Mouse (Mus musculus) neutrophil, adult 5-6 weeks (primary cell): ENCODE measurements around the gene Hist1h2an. TPM values are rescaled to one million over a fixed set of nuclear protein-coding genes. Genes with fewer than 3 reads are reported as not detected.
"Not testable (repeated sequence)": the region's sequence is repeated elsewhere in the genome, so short reads cannot be mapped to it uniquely, and the experiment has no call there.

ENCODE experiments used
- ATAC-seq: fragments of 151-379, 151-347 bp; 2 replicates; pipeline ENCODE4 v1.8.0; 2017; ENCODE audit warnings: mild to moderate bottlenecking, moderate TSS enrichment; ENCODE audit not compliant: insufficient number of reproducible peaks, poor library complexity, low FRiP score, severe bottlenecking; ENCODE audit errors: extremely low read depth
- total RNA-seq: library from RNA; stranded (forward); fragments of 200-1000 nt; gene quantifications from 2 replicates; pipeline ENCODE4 v1.2.3, GENCODE M21; 2017

The Hist1h2an gene
- total RNA-seq, result 46.4 and 80.8 TPM in 2 replicates

GRCm38 (mm10) chr13:21786899-21787629, at the start of gene Hist1h2an, which contains the start of gene Hist1h2bp:
TSS of gene Hist1h2an (minus strand) at chr13:21787218.
TSS of gene Hist1h2bp (plus strand) at chr13:21787461.
- peak; percentile 95 for ATAC-seq

DNA sequence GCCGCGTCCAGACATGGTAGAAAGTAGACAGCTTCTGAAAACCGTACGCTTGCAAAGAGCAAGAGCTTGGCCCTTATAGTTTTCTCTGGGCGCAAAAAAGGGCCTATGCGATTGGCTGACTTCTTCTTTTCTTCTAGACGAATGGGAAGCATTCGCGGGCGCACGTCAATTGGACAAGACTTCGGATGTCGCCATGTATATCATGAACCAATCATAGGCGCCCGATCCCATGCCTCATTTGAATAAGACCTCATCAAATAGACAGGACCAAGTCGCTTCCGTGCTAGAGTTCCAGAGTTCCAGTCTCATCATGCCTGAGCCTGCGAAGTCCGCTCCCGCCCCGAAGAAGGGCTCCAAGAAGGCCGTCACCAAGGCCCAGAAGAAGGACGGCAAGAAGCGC, 46.4 kb upstream of the Hist1h2an start, which contains the start of the genes Hist1h2ap and Hist1h2br:
Hist1h2ap (minus strand) TSS at position 47 of the 400 bp plus-strand sequence.
Hist1h2br (plus strand) TSS at position 283 of the 400 bp plus-strand sequence.
- peak; percentile 92 for ATAC-seq

DNA sequence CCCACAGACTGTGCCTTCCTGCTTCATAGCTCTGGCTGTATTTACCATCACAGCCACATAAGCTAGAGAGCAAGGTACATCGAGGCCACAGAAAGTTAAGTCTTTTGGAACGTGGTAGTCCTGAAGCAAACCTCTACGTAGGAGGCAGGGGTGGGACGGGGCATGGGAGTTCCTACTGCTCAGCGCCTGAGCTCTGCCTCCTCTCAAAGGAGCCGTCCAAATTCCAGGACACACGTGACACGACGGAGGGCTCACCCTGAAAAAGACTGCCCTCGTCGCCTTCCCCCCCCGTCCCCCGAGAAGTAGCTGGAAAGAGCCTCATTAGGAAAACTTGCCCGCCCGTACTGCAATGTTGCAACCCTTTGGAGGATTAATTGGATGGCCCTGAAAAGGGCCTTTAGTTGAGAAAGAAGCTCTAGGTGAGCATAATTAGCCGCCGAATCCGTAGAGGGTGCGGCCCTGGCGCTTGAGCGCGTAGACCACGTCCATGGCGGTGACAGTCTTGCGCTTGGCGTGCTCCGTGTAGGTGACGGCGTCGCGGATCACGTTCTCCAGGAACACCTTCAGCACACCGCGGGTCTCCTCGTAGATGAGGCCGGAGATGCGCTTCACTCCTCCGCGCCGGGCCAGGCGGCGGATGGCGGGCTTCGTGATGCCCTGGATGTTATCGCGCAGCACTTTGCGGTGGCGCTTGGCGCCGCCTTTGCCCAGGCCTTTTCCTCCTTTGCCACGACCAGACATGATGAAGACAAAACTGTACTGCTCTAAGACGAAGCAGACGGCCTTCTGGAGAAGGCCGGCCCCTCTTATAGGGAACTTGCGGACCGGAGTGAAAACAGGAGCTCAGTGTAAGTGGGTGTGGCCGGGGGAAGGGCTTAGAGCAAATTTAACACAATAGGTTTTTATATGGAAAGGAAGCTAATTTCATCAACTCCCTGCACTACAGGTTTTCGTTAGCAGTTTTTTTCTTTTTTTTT, 44.7 kb upstream of the Hist1h2an start, which contains the start of gene Hist1h4n:
Hist1h4n (minus strand) TSS at position 779 of the 977 bp plus-strand sequence.
- peak; percentile 69 for ATAC-seq

GRCm38 (mm10) chr13:21830344-21830743, 43.3 kb upstream of the Hist1h2an start:
- no peak for ATAC-seq

DNA sequence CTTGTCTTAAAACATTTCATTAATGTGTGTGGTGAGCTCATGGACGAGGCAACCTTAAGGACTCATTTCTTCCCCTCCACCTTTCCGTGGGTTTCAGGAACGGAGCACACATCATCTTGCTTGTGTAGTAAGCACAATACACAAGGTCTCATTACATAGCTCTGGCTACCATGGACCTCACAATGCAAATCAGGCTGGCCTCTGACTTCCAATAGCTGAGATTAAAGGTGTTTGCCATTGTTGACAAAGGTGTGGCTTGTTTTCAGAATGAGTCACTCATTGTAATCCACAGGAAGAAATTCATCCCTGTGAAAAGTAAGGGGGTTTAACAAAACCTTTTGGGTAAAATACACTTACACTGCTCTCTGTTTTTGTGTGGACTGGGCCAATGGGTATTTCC, 41.5 kb upstream of the Hist1h2an start:
- no peak for ATAC-seq

GRCm38 (mm10) chr13:21820082-21820890, 33.3 kb upstream of the Hist1h2an start:
- ATAC-seq, result not testable (repeated sequence)

DNA sequence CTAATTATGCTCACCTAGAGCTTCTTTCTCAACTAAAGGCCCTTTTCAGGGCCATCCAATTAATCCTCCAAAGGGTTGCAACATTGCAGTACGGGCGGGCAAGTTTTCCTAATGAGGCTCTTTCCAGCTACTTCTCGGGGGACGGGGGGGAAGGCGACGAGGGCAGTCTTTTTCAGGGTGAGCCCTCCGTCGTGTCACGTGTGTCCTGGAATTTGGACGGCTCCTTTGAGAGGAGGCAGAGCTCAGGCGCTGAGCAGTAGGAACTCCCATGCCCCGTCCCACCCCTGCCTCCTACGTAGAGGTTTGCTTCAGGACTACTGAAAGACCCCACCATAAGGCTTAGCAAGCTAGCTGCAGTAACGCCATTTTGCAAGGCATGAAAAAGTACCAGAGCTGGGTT, 25.1 kb upstream of the Hist1h2an start:
- not testable (repeated sequence) for ATAC-seq

DNA sequence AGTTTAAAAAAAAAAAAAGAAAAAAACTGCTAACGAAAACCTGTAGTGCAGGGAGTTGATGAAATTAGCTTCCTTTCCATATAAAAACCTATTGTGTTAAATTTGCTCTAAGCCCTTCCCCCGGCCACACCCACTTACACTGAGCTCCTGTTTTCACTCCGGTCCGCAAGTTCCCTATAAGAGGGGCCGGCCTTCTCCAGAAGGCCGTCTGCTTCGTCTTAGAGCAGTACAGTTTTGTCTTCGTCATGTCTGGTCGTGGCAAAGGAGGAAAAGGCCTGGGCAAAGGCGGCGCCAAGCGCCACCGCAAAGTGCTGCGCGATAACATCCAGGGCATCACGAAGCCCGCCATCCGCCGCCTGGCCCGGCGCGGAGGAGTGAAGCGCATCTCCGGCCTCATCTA, 24.5 kb upstream of the Hist1h2an start, which contains the start of gene Hist1h4m:
Hist1h4m (plus strand) TSS at position 208 of the 400 bp plus-strand sequence.
- ATAC-seq, result peak; percentile 77

GRCm38 (mm10) chr13:21811074-21811473, 24.1 kb upstream of the Hist1h2an start:
- ATAC-seq, result not testable (repeated sequence)

GRCm38 (mm10) chr13:21810073-21810472, 23.1 kb upstream of the Hist1h2an start, which contains the start of the genes Hist1h2bq and Hist1h2ao:
TSS of gene Hist1h2bq (minus strand) at chr13:21810197.
TSS of gene Hist1h2ao (plus strand) at chr13:21810465.
- peak; percentile 94 for ATAC-seq

GRCm38 (mm10) chr13:21803058-21803457, 16.0 kb upstream of the Hist1h2an start:
- ATAC-seq, result peak; percentile 89

GRCm38 (mm10) chr13:21797163-21797562, 10.1 kb upstream of the Hist1h2an start:
- ATAC-seq, result 0 out of 2 replicates have a peak, but pooled peaks have one; percentile 34

- no peak for ATAC-seq
Measured at GRCm38 (mm10) chr13:21795584-21795983, 8.6 kb upstream of the Hist1h2an start.

GRCm38 (mm10) chr13:21790601-21791283, 3.7 kb upstream of the Hist1h2an start:
- no peak for ATAC-seq

DNA sequence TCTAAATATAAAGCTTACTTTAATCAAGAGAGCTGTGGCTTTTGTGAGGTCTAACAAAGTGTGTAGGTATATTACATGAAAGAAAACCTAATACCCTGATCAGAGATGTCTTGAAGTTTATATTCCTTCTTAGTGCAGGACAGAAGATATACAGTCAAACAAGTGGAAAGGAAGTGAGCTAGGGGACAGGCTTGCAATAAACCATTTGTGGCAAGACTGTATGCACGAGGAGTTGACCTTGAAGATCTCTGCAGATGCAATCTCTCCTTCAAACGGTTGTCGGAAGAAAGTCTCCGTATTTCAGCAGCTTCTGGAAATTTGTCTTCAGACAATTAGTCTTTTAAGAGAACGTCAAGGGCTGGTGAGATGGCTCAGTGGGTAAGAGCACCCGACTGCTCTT, 2.9 kb upstream of the Hist1h2an start:
- ATAC-seq, result no peak

DNA sequence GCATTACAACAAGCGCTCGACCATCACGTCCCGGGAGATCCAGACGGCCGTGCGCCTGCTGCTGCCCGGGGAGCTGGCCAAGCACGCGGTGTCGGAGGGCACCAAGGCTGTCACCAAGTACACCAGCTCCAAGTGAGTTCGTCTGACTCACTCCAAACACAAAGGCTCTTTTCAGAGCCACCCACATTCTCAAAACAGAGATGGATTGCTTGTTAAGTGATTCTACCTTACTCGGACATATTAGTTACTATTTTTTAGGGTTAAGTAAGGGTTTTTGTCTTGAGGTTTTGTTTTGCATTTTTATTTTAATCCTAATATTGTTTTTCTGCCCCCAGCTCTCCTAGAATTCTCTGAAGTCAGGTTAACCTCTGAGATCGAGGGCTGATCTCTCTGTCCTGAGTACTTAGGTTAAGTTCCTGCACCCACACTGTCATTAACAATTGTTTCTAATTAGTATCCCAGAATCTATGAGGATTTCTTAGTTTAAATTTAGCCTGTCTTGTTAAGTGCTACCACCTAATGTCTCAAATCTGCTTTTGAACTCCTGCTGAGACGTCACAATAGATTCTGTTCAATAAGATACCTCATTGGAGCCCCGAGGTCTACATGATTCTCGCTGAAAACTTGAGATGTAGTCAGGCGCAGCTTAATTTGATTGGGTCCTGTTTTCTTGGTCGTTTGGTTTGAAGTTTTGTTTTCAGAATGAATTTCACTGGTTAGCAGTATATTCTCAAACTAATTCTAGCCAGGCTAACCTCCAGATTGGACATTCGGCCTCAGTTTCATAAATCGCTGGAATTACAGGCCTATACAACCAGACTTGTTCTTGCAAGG, 959 bp upstream of the Hist1h2an start:
- ATAC-seq, result no peak
